Mouse (Mus musculus) megakaryocyte, embryonic 14.5 days (primary cell): ENCODE data around the gene Dock2.

ENCODE experiments used
- FLI1 ChIP-seq: IDR thresholded peaks from 2 replicates; pipeline ENCODE4 v1.6.1; 2012; ENCODE audit warnings: low read length, inconsistent platforms, mixed read lengths
- GATA1 ChIP-seq: IDR thresholded peaks from 3 replicates; pipeline ENCODE4 v1.6.1; 2012; ENCODE audit warnings: mixed read lengths, low read length, inconsistent platforms, borderline replicate concordance

- TF ChIP-seq GATA1: no peak
- TF ChIP-seq FLI1: no peak
Measured at GRCm38 (mm10) chr11:34406850-34407249, 376.8 kb downstream of the Dock2 start.
